In genomic region chr11:88626576-88626975, GRCm38 (mm10) we compare ENCODE assay signal across 10 mouse cellular contexts.
DNase-seq lines count a peak whose midpoint lies in the region; ATAC-seq and TF ChIP-seq lines count a peak whose summit lies in the region.
"Had no signal": no experiment of that assay in that cellular context is flagged by ENCODE, and none has a peak within 500 bp of the region (broad histone marks: within the 10 kb centered on the region; RNA-seq: fewer than 3 reads in every experiment).

No protein-coding gene starts in this region.

- H3K36me3 ChIP-seq in midbrain, embryonic 12.5 days, result 0 out of 2 replicates have a peak, but pooled peaks cover 2% of the 10 kb centered on the region
- 0 out of 2 replicates have a peak, but pooled peaks cover 2% of the 10 kb centered on the region for H3K36me3 ChIP-seq in midbrain, embryonic 11.5 days (ENCODE audit: control insufficient read depth, insufficient read depth, low read length)
- no peaks in the 10 kb centered on the region for H3K36me3 ChIP-seq in hindbrain, embryonic 12.5 days
- H3K36me3 ChIP-seq in midbrain, embryonic 15.5 days (replicated peaks), result no peaks in the 10 kb centered on the region
- no peaks in the 10 kb centered on the region for H3K36me3 ChIP-seq in lung, postnatal 0 days (ENCODE audit: insufficient read depth, low read length)
- H3K36me3 ChIP-seq: neural tube, embryonic 12.5 days had no signal

- H3K4me1 ChIP-seq in midbrain, embryonic 12.5 days, result peaks cover 92% of the 10 kb centered on the region
- H3K4me1 ChIP-seq in midbrain, embryonic 11.5 days (ENCODE audit: control insufficient read depth, insufficient read depth, low read length), result peaks cover 61% of the 10 kb centered on the region
- peaks cover 80% of the 10 kb centered on the region for H3K4me1 ChIP-seq in hindbrain, embryonic 12.5 days
- peaks cover 55% of the 10 kb centered on the region for H3K4me1 ChIP-seq in midbrain, embryonic 15.5 days
- H3K4me1 ChIP-seq in lung, postnatal 0 days (ENCODE audit: insufficient read depth, low read depth, low read length), result peaks cover 17% of the 10 kb centered on the region

- H3K9ac ChIP-seq in midbrain, embryonic 12.5 days (replicated peaks), result no peak overlapping the region
- H3K9ac ChIP-seq in midbrain, embryonic 11.5 days (ENCODE audit: low read length), result no peak overlapping the region
- no peak overlapping the region for H3K9ac ChIP-seq in hindbrain, embryonic 12.5 days
- no peak overlapping the region for H3K9ac ChIP-seq in midbrain, embryonic 15.5 days
- H3K9ac ChIP-seq in lung, postnatal 0 days (replicated peaks; ENCODE audit: low read depth), result no peak overlapping the region
- H3K9ac ChIP-seq: lung, embryonic 14.5 days; neural tube, embryonic 12.5 days had no signal

- no peak for TF ChIP-seq CTCF in lung, postnatal 0 days (IDR thresholded peaks at IDR 0.05)

- H3K9me3 ChIP-seq in midbrain, embryonic 12.5 days, result no peaks in the 10 kb centered on the region
- H3K9me3 ChIP-seq in midbrain, embryonic 11.5 days (ENCODE audit: control insufficient read depth, low read length), result no peaks in the 10 kb centered on the region
- no peaks in the 10 kb centered on the region for H3K9me3 ChIP-seq in hindbrain, embryonic 12.5 days (replicated peaks)
- no peaks in the 10 kb centered on the region for H3K9me3 ChIP-seq in midbrain, embryonic 15.5 days
- H3K9me3 ChIP-seq in lung, postnatal 0 days (ENCODE audit: low read length), result no peaks in the 10 kb centered on the region
- H3K9me3 ChIP-seq: neural tube, embryonic 12.5 days had no signal

- WGBS in midbrain, embryonic 12.5 days, result 69% methylated on average over 8 of the region's 8 CpGs
- WGBS in midbrain, embryonic 11.5 days, result 64% methylated on average over 8 of the region's 8 CpGs
- 72% methylated on average over 8 of the region's 8 CpGs for WGBS in hindbrain, embryonic 12.5 days
- 66% methylated on average over 8 of the region's 8 CpGs for WGBS in midbrain, embryonic 15.5 days
- 75% methylated on average over 8 of the region's 8 CpGs for WGBS in lung, postnatal 0 days

- DNase-seq in adrenal gland, adult (ENCODE audit: inconsistent age in 2 of 2, low spot score in 1 of 2), result peak; percentile 62 to 81
- no peak for DNase-seq in adrenal gland, adult 8-10 months
- DNase-seq in midbrain, embryonic 11.5 days (ENCODE audit: low spot score, missing footprints), result no peak
- no peak for DNase-seq in layer of hippocampus, postnatal 25 days (ENCODE audit: extremely low spot score in 1 of 2, low spot score in 1 of 2)
- no peak for DNase-seq in lung, postnatal 0 days (ENCODE audit: low spot score)
- DNase-seq: lung, embryonic 14.5 days had no signal

- H3K27me3 ChIP-seq in midbrain, embryonic 12.5 days, result no peaks in the 10 kb centered on the region
- H3K27me3 ChIP-seq in midbrain, embryonic 11.5 days (ENCODE audit: control insufficient read depth, insufficient read depth, low read length), result no peaks in the 10 kb centered on the region
- no peaks in the 10 kb centered on the region for H3K27me3 ChIP-seq in hindbrain, embryonic 12.5 days
- H3K27me3 ChIP-seq in midbrain, embryonic 15.5 days (replicated peaks), result no peaks in the 10 kb centered on the region
- no peaks in the 10 kb centered on the region for H3K27me3 ChIP-seq in lung, postnatal 0 days (replicated peaks; ENCODE audit: insufficient read depth, low read length)
- H3K27me3 ChIP-seq: neural tube, embryonic 12.5 days had no signal

- H3K4me2 ChIP-seq in midbrain, embryonic 12.5 days (replicated peaks), result no peak overlapping the region
- no peak overlapping the region for H3K4me2 ChIP-seq in midbrain, embryonic 11.5 days
- no peak overlapping the region for H3K4me2 ChIP-seq in hindbrain, embryonic 12.5 days (replicated peaks)
- no peak overlapping the region for H3K4me2 ChIP-seq in midbrain, embryonic 15.5 days
- no peak overlapping the region for H3K4me2 ChIP-seq in lung, postnatal 0 days (replicated peaks; ENCODE audit: low read depth, low read length)
- H3K4me2 ChIP-seq: lung, embryonic 14.5 days; neural tube, embryonic 12.5 days had no signal

- no peak for TF ChIP-seq EP300 in lung, postnatal 0 days (IDR thresholded peaks at IDR 0.05)

- H3K4me3 ChIP-seq in midbrain, embryonic 12.5 days, result no peak overlapping the region
- H3K4me3 ChIP-seq in midbrain, embryonic 11.5 days (ENCODE audit: low read depth, low read length), result no peak overlapping the region
- H3K4me3 ChIP-seq in hindbrain, embryonic 12.5 days, result no peak overlapping the region
- no peak overlapping the region for H3K4me3 ChIP-seq in midbrain, embryonic 15.5 days
- no peak overlapping the region for H3K4me3 ChIP-seq in lung, postnatal 0 days (ENCODE audit: low read depth, low read length)
- H3K4me3 ChIP-seq: neural tube, embryonic 12.5 days had no signal

- ATAC-seq in midbrain, embryonic 12.5 days (ENCODE audit: low FRiP score, low read depth), result no peak
- ATAC-seq in midbrain, embryonic 11.5 days (ENCODE audit: low FRiP score), result no peak
- ATAC-seq in hindbrain, embryonic 12.5 days (ENCODE audit: low FRiP score), result no peak
- ATAC-seq in midbrain, embryonic 15.5 days (replicated peaks), result no peak
- ATAC-seq in lung, postnatal 0 days, result no peak

- peak overlapping the region; percentile 44 for H3K27ac ChIP-seq in midbrain, embryonic 12.5 days (replicated peaks)
- H3K27ac ChIP-seq in midbrain, embryonic 11.5 days (ENCODE audit: low read depth, low read length), result no peak overlapping the region; the same call in 1 of the 2 replicates
- peak overlapping the region; percentile 13; the same call in 1 of the 2 replicates for H3K27ac ChIP-seq in hindbrain, embryonic 12.5 days
- peak overlapping the region; percentile 51; the same call in 1 of the 2 replicates for H3K27ac ChIP-seq in midbrain, embryonic 15.5 days
- no peak overlapping the region for H3K27ac ChIP-seq in lung, postnatal 0 days (ENCODE audit: low read length)
- H3K27ac ChIP-seq: neural tube, embryonic 12.5 days had no signal

Comparison
In these comparisons a context has a peak if more than half of its experiments do, and no peak if none do; other contexts are left out.
1. DNase-seq: peak in adrenal gland, adult (2 of 2); none in adrenal gland, adult 8-10 months (single experiment), midbrain, embryonic 11.5 days (single experiment), layer of hippocampus, postnatal 25 days (0 of 2) and lung, postnatal 0 days (single experiment).
2. H3K27ac ChIP-seq: peak in midbrain, embryonic 12.5 days (single experiment), hindbrain, embryonic 12.5 days (single experiment) and midbrain, embryonic 15.5 days (single experiment); none in midbrain, embryonic 11.5 days (single experiment) and lung, postnatal 0 days (single experiment).